In genomic region chr9:70142460-70142859, GRCm38 (mm10) we compare ENCODE assay signal across 8 mouse cellular contexts. TPM values are rescaled to one million over a fixed set of nuclear protein-coding genes. Genes with fewer than 3 reads are reported as not detected.
DNase-seq lines count a peak whose midpoint lies in the region; ATAC-seq lines count a peak whose summit lies in the region.

Fam81a (minus strand) TSS chr9:70142560.

- peak within 1 kb of the TSS; percentile 56 for H3K4me3 ChIP-seq in lung, embryonic 16.5 days (ENCODE audit: low read length)
- H3K4me3 ChIP-seq in heart, embryonic 10.5 days = peak within 1 kb of the TSS; percentile 77
- peak within 1 kb of the TSS; percentile 70 for H3K4me3 ChIP-seq in neural tube, embryonic 13.5 days

- ATAC-seq in lung, embryonic 16.5 days (ENCODE audit: low read depth) = no peak
- no peak for ATAC-seq in neural tube, embryonic 13.5 days (ENCODE audit: low read depth)
- no peak for ATAC-seq in megakaryocyte progenitor cell, adult 5-6 weeks (replicated peaks; ENCODE audit: poor library complexity)

- peak within 1 kb of the TSS; percentile 95 for H3K4me2 ChIP-seq in lung, embryonic 16.5 days (ENCODE audit: low read depth, low read length)
- peak within 1 kb of the TSS; percentile 95 for H3K4me2 ChIP-seq in neural tube, embryonic 13.5 days

- H3K27ac ChIP-seq in lung, embryonic 16.5 days (ENCODE audit: low read length) = no peak within 1 kb of the TSS
- peak within 1 kb of the TSS; percentile 85 for H3K27ac ChIP-seq in heart, embryonic 10.5 days
- H3K27ac ChIP-seq in neural tube, embryonic 13.5 days (replicated peaks) = no peak within 1 kb of the TSS

- no peaks in the 10 kb centered on the region for H3K36me3 ChIP-seq in lung, embryonic 16.5 days (ENCODE audit: control insufficient read depth, insufficient read depth, low read length)
- no peaks in the 10 kb centered on the region for H3K36me3 ChIP-seq in heart, embryonic 10.5 days
- H3K36me3 ChIP-seq in neural tube, embryonic 13.5 days = no peaks in the 10 kb centered on the region

- peaks cover 3% of the 10 kb centered on the region; the same call in 1 of the 2 replicates for H3K27me3 ChIP-seq in lung, embryonic 16.5 days (ENCODE audit: control insufficient read depth, insufficient read depth, low read depth, low read length)
- H3K27me3 ChIP-seq in heart, embryonic 10.5 days (ENCODE audit: insufficient read depth, poor library complexity, severe bottlenecking) = peaks cover 33% of the 10 kb centered on the region
- H3K27me3 ChIP-seq in neural tube, embryonic 13.5 days = peaks cover 25% of the 10 kb centered on the region

- DNase-seq in lung, adult 18-20 months = no peak
- no peak for DNase-seq in heart, embryonic 10.5 days (ENCODE audit: low spot score)
- no peak for DNase-seq in left cerebral cortex, adult 8-10 months (ENCODE audit: low spot score in 2 of 2)
- no peak for DNase-seq in embryo, embryonic 11 days
- DNase-seq in frontal cortex, postnatal 36 days (ENCODE audit: low spot score in 2 of 2) = no peak

- 47% methylated on average over 7 of the region's 7 CpGs for WGBS in lung, embryonic 16.5 days
- WGBS in heart, embryonic 10.5 days = 71% methylated on average over 7 of the region's 7 CpGs
- 68% methylated on average over 7 of the region's 7 CpGs for WGBS in neural tube, embryonic 13.5 days

- no peaks in the 10 kb centered on the region for H3K9me3 ChIP-seq in lung, embryonic 16.5 days (ENCODE audit: control insufficient read depth, low read length)
- no peaks in the 10 kb centered on the region for H3K9me3 ChIP-seq in heart, embryonic 10.5 days
- no peaks in the 10 kb centered on the region for H3K9me3 ChIP-seq in neural tube, embryonic 13.5 days

- H3K9ac ChIP-seq in lung, embryonic 16.5 days (ENCODE audit: low read length) = peak within 1 kb of the TSS; percentile 50
- peak within 1 kb of the TSS; percentile 75 for H3K9ac ChIP-seq in neural tube, embryonic 13.5 days

- H3K4me1 ChIP-seq in lung, embryonic 16.5 days (replicated peaks; ENCODE audit: control insufficient read depth, insufficient read depth, low read length) = peaks cover 11% of the 10 kb centered on the region
- H3K4me1 ChIP-seq in heart, embryonic 10.5 days = peaks cover 29% of the 10 kb centered on the region
- peaks cover 20% of the 10 kb centered on the region for H3K4me1 ChIP-seq in neural tube, embryonic 13.5 days (replicated peaks)

RNA-seq across cellular contexts. Expression of gene Fam81a, which starts in this region (rescaled TPM):
- 7.4 and 8.6 TPM in 2 replicates for polyA plus RNA-seq in lung, embryonic 16.5 days (2015; fragmentation: Nextera tagmentation; extraction: Ambion mirVana)
- 8.4 and 18.1 TPM in 2 replicates for polyA plus RNA-seq in heart, embryonic 10.5 days (2016; fragmentation: Nextera tagmentation; extraction: Ambion mirVana)
- 100 to 1,000 TPM; 144 to 155 (median 151) TPM for total RNA-seq in left cerebral cortex, adult 8-10 months (2022)
- 5.1 TPM in 2 replicates for polyA plus RNA-seq in neural tube, embryonic 13.5 days (2015; fragmentation: Nextera tagmentation; extraction: Ambion mirVana)
- not detected in 2 replicates for total RNA-seq in megakaryocyte progenitor cell, adult 5-6 weeks (2015)
- not detected in 2 replicates for total RNA-seq in megakaryocyte progenitor cell, adult 5-6 weeks (2017)

Comparison
In these comparisons a context has a peak if more than half of its experiments do, and no peak if none do; other contexts are left out.
1. RNA of gene Fam81a (total RNA-seq): 144 to 155 TPM in left cerebral cortex, adult 8-10 months; not detected in megakaryocyte progenitor cell, adult 5-6 weeks; every median in the first group is over 100 times any median in the second.
2. Peak in every context shown above with its lines, with median percentiles within 50 percentile points of each other: H3K4me3 ChIP-seq.